Mouse (Mus musculus): Measurements from ENCODE around the gene Ddias. TPM values are rescaled to one million over a fixed set of nuclear protein-coding genes. Genes with fewer than 3 reads are reported as not detected.

The Ddias gene
- polyA plus RNA-seq, 1 experiment: 0.03 TPM

GRCm38 (mm10) chr7:92893478-92893877, 19.4 kb upstream of the Ddias start:
- Histone ChIP-seq H3K36me3 (ENCODE audit: control insufficient read depth, insufficient read depth, low read length) (no peaks in the 10 kb centered on the region), H3K4me1 (ENCODE audit: control insufficient read depth, insufficient read depth, insufficient read length, low read length) (no peaks in the 10 kb centered on the region), H3K27ac (ENCODE audit: insufficient read depth, low read depth, low read length) (no peak overlapping the region), H3K27me3 (ENCODE audit: control insufficient read depth, insufficient read depth, low read length) (no peaks in the 10 kb centered on the region), H3K4me3 (ENCODE audit: low read depth, low read length) (no peak overlapping the region)
- no peak for TF ChIP-seq CTCF (IDR thresholded peaks at IDR 0.05; ENCODE audit: extremely low read depth, insufficient read length, insufficient replicate concordance, low read depth, low read length)
- no peak for TF ChIP-seq POLR2A (IDR thresholded peaks at IDR 0.05; ENCODE audit: low read depth, low read length)
- 18% methylated on average over 3 of the region's 3 CpGs for WGBS

- no peak overlapping the region for H3K27ac ChIP-seq (ENCODE audit: insufficient read depth, low read depth, low read length)
- WGBS: 20% methylated on average over 4 of the region's 4 CpGs
- no peak overlapping the region for H3K4me3 ChIP-seq (ENCODE audit: low read depth, low read length)
- H3K4me1 ChIP-seq (ENCODE audit: control insufficient read depth, insufficient read depth, insufficient read length, low read length): no peaks in the 10 kb centered on the region
- no peaks in the 10 kb centered on the region for H3K36me3 ChIP-seq (ENCODE audit: control insufficient read depth, insufficient read depth, low read length)
- no peaks in the 10 kb centered on the region for H3K27me3 ChIP-seq (ENCODE audit: control insufficient read depth, insufficient read depth, low read length)
- TF ChIP-seq CTCF (IDR thresholded peaks at IDR 0.05; ENCODE audit: extremely low read depth, insufficient read length, insufficient replicate concordance, low read depth, low read length) (no peak), POLR2A (IDR thresholded peaks at IDR 0.05; ENCODE audit: low read depth, low read length) (no peak)
These were observed 16.7 kb upstream of the Ddias start for GRCm38 (mm10) chr7:92890618-92891230.

GRCm38 (mm10) chr7:92890211-92890610, 16.2 kb upstream of the Ddias start:
- H3K36me3 ChIP-seq (ENCODE audit: control insufficient read depth, insufficient read depth, low read length): no peaks in the 10 kb centered on the region
- H3K27ac ChIP-seq (ENCODE audit: insufficient read depth, low read depth, low read length): no peak overlapping the region
- TF ChIP-seq POLR2A (IDR thresholded peaks at IDR 0.05; ENCODE audit: low read depth, low read length): no peak
- no peak for TF ChIP-seq CTCF (IDR thresholded peaks at IDR 0.05; ENCODE audit: extremely low read depth, insufficient read length, insufficient replicate concordance, low read depth, low read length)
- H3K27me3 ChIP-seq (ENCODE audit: control insufficient read depth, insufficient read depth, low read length): no peaks in the 10 kb centered on the region
- H3K4me3 ChIP-seq (ENCODE audit: low read depth, low read length): no peak overlapping the region
- 44% methylated on average over 1 of the region's 1 CpGs for WGBS
- H3K4me1 ChIP-seq (ENCODE audit: control insufficient read depth, insufficient read depth, insufficient read length, low read length): no peaks in the 10 kb centered on the region

- Histone ChIP-seq H3K36me3 (ENCODE audit: control insufficient read depth, insufficient read depth, low read length) (no peaks in the 10 kb centered on the region), H3K27ac (ENCODE audit: insufficient read depth, low read depth, low read length) (no peak overlapping the region), H3K4me1 (ENCODE audit: control insufficient read depth, insufficient read depth, insufficient read length, low read length) (peaks cover 2% of the 10 kb centered on the region), H3K4me3 (ENCODE audit: low read depth, low read length) (no peak overlapping the region), H3K27me3 (ENCODE audit: control insufficient read depth, insufficient read depth, low read length) (no peaks in the 10 kb centered on the region)
- WGBS: 85% methylated on average over 5 of the region's 5 CpGs
- TF ChIP-seq POLR2A (IDR thresholded peaks at IDR 0.05; ENCODE audit: low read depth, low read length): no peak
- no peak for TF ChIP-seq CTCF (IDR thresholded peaks at IDR 0.05; ENCODE audit: extremely low read depth, insufficient read length, insufficient replicate concordance, low read depth, low read length)
These were observed 13.2 kb upstream of the Ddias start for GRCm38 (mm10) chr7:92887230-92887629.

- peaks cover 2% of the 10 kb centered on the region for H3K4me1 ChIP-seq (ENCODE audit: control insufficient read depth, insufficient read depth, insufficient read length, low read length)
- H3K27ac ChIP-seq (ENCODE audit: insufficient read depth, low read depth, low read length): no peak overlapping the region
- no peaks in the 10 kb centered on the region for H3K27me3 ChIP-seq (ENCODE audit: control insufficient read depth, insufficient read depth, low read length)
- no peak overlapping the region for H3K4me3 ChIP-seq (ENCODE audit: low read depth, low read length)
- no peak for TF ChIP-seq CTCF (IDR thresholded peaks at IDR 0.05; ENCODE audit: extremely low read depth, insufficient read length, insufficient replicate concordance, low read depth, low read length)
- TF ChIP-seq POLR2A (IDR thresholded peaks at IDR 0.05; ENCODE audit: low read depth, low read length): no peak
- H3K36me3 ChIP-seq (ENCODE audit: control insufficient read depth, insufficient read depth, low read length): no peaks in the 10 kb centered on the region
- 84% methylated on average over 7 of the region's 7 CpGs for WGBS
These were observed 12.8 kb upstream of the Ddias start for GRCm38 (mm10) chr7:92886801-92887200.

- H3K36me3 ChIP-seq (ENCODE audit: control insufficient read depth, insufficient read depth, low read length): no peaks in the 10 kb centered on the region
- WGBS: 32% methylated on average over 6 of the region's 6 CpGs
- no peak overlapping the region for H3K4me3 ChIP-seq (ENCODE audit: low read depth, low read length)
- TF ChIP-seq CTCF (IDR thresholded peaks at IDR 0.05; ENCODE audit: extremely low read depth, insufficient read length, insufficient replicate concordance, low read depth, low read length) (no peak), POLR2A (IDR thresholded peaks at IDR 0.05; ENCODE audit: low read depth, low read length) (no peak)
- peaks cover 2% of the 10 kb centered on the region for H3K4me1 ChIP-seq (ENCODE audit: control insufficient read depth, insufficient read depth, insufficient read length, low read length)
- no peaks in the 10 kb centered on the region for H3K27me3 ChIP-seq (ENCODE audit: control insufficient read depth, insufficient read depth, low read length)
- H3K27ac ChIP-seq (ENCODE audit: insufficient read depth, low read depth, low read length): no peak overlapping the region
These were observed 11.1 kb upstream of the Ddias start for GRCm38 (mm10) chr7:92884998-92885660.

- 84% methylated on average over 9 of the region's 9 CpGs for WGBS
- TF ChIP-seq CTCF (IDR thresholded peaks at IDR 0.05; ENCODE audit: extremely low read depth, insufficient read length, insufficient replicate concordance, low read depth, low read length) (no peak), POLR2A (IDR thresholded peaks at IDR 0.05; ENCODE audit: low read depth, low read length) (no peak)
- H3K4me3 ChIP-seq (ENCODE audit: low read depth, low read length): no peak overlapping the region
- no peaks in the 10 kb centered on the region for H3K36me3 ChIP-seq (ENCODE audit: control insufficient read depth, insufficient read depth, low read length)
- peaks cover 2% of the 10 kb centered on the region for H3K4me1 ChIP-seq (ENCODE audit: control insufficient read depth, insufficient read depth, insufficient read length, low read length)
- no peak overlapping the region for H3K27ac ChIP-seq (ENCODE audit: insufficient read depth, low read depth, low read length)
- no peaks in the 10 kb centered on the region for H3K27me3 ChIP-seq (ENCODE audit: control insufficient read depth, insufficient read depth, low read length)
These were observed 10.0 kb upstream of the Ddias start for GRCm38 (mm10) chr7:92883850-92884716.

Measured in small intestine, adult 2 months (tissue).